Comparison of ENCODE assay signal across 13 mouse cellular contexts in genomic region chr9:57874134-57874533, GRCm38 (mm10). TPM values are rescaled to one million over a fixed set of nuclear protein-coding genes. Genes with fewer than 3 reads are reported as not detected.
DNase-seq lines count a peak whose midpoint lies in the region; ATAC-seq lines count a peak whose summit lies in the region.
"Had no signal": no experiment of that assay in that cellular context is flagged by ENCODE, and none has a peak within 500 bp of the region (broad histone marks: within the 10 kb centered on the region; RNA-seq: fewer than 3 reads in every experiment).

No protein-coding gene starts in this region.

- peak; percentile 8 for DNase-seq in lung, postnatal 10 days
- no peak for DNase-seq in lung, postnatal 14 days
- DNase-seq in adipocyte (ENCODE audit: low spot score) = peak; percentile 22
- DNase-seq in cerebellum, adult 11-12 months = no peak
- DNase-seq in right cerebral cortex, postnatal 14 days = no peak
- DNase-seq in layer of hippocampus, postnatal 25 days (ENCODE audit: extremely low spot score in 1 of 2, low spot score in 1 of 2) = no peak
- DNase-seq: cerebellum, postnatal 14 days; gastrocnemius, postnatal 36 days; kidney, adult 18-20 months; kidney, postnatal 10 days; midbrain, embryonic 14.5 days; spleen, adult 18-20 months had no signal

- ATAC-seq in common myeloid progenitor, adult 5-6 weeks (replicated peaks; ENCODE audit: low read depth, poor library complexity, severe bottlenecking) = 0 out of 2 replicates have a peak, but pooled peaks have one; percentile 25

RNA-seq across cellular contexts. Expression of gene Ubl7, which starts 36.6 kb away (rescaled TPM):
- total RNA-seq in common myeloid progenitor, adult 5-6 weeks (2017) = 11.9 and 25.7 TPM in 2 replicates
- 100 to 1,000 TPM; 100 to 101 TPM for total RNA-seq in layer of hippocampus, postnatal 25 days (2021)

RNA-seq across cellular contexts. Expression of gene Arid3b, which starts 37.5 kb away (rescaled TPM):
- 1.9 and 2.2 TPM in 2 replicates for total RNA-seq in common myeloid progenitor, adult 5-6 weeks (2017)
- 1 to 10 TPM; 4.8 to 9.9 TPM for total RNA-seq in layer of hippocampus, postnatal 25 days (2021)

Comparison
In these comparisons a context has a peak if more than half of its experiments do, and no peak if none do; other contexts are left out.
1. DNase-seq: peak in lung, postnatal 10 days (single experiment) and adipocyte (single experiment); none in lung, postnatal 14 days (single experiment), cerebellum, adult 11-12 months (single experiment), right cerebral cortex, postnatal 14 days (single experiment) and layer of hippocampus, postnatal 25 days (0 of 2).